Mouse (Mus musculus) brain, embryonic 18.5 days (tissue): ENCODE data around the gene Zfp941.

Experiments
- DNase-seq: peaks from one replicate; pipeline ENCODE4 v3.0.0-alpha.2; 2012; ENCODE audit warnings: low read depth, low spot score

The Zfp941 gene

DNA sequence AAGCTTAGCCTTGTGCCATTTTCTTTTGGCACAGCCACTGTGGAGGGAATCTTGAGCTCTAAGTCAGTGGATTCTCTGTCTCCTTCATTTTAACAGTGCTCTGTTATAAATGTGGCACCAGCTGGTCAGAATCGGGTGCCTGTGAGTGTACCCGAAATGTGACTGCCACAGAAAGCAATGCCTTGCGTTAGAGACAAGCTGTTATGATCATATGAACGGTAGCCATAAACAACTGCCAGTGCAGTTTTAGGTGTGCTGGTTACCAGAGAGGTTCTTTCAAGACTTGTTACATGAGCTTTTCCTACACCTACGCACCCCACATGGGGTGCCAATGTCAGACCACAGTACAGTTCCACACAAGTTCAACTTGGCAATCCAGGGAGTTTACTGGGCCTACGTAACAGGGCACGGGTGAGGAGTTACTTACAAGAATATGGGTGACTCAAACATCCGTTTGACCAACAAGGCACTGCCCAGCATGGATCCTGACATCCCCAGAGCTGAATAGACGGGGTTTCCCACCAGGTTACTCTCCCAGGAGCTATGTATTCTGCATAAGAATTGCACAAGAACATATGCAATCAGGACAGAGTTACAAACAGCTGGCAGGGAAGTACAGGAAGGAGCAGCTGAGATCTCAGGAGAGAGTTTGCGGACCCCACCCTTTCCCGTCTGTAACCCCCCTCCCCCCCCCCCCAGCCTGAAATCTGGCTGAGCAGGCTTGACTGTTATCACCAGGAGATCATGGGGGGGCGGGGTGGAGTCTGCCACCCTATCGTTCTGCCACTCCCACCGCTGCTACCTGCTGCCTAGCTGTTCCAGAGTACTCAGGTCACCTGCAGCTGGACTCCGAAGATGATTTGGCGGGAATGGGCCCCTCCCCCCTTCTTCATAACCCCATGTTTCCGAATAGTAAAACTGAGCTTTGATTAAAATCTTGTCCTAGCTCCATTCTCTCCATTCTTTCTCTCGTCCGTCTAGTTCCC is 19.1 kb upstream of the Zfp941 start:
- no peak for DNase-seq

DNA sequence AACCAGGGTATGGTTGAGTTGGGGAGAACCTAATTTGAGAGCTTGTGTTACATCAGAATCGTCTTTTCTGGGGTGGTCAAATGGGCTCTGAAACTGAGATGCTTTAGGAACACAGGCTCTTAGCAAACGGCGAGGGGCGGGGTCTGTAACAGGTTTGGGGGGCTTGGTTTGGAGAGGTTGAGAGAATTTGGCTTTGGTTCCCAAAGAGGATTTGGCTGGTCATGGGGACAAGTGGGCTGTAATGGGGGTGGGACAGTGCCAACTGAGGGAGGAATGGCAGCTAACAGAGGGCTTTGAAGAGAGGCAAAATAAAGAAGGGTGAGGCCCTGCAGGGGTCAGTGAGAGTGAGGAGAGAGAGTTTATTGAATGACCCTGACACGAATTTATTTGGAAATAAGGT is 17.6 kb upstream of the Zfp941 start:
- DNase-seq, result no peak

DNA sequence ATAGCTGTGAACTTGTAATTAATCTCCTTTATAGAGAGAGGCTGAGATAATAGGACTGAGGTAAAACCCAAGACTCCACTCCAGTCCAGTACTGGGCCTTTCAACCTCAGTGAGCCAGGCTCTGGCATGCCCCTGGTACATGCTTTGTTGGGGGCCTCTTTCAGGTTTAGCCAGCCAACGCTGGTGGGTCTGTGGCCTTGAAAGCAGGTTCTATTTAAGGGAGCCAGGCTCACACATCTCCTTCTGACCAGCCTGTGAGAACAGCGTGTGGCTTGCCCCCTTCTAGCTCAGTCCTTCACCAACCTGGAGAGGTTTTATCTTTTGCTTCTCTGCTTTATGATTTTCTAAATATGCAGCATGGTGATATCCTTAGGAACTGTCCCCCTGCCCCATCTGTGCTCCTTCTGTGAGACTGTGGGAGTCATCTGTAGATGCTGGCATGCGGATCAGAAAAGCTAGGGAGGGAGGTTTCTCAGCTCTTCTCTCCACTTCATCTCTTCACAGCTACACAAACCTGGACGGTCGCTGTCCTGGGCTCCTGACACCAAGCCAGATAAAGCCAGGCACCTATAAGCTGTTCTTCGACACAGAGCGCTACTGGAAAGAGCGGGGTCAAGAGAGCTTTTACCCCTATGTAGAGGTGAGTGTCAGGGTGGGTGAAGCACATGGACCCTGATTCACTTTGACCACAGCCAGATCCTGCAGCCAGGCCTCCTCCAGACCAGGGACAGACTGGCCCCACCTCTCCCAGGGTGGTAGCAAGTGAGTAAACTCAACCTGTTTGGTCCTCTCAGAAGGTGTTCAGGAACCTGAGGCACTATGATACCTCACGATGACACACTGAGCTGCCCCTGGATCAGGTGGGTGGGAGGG is 14.5 kb upstream of the Zfp941 start:
- no peak for DNase-seq

DNA sequence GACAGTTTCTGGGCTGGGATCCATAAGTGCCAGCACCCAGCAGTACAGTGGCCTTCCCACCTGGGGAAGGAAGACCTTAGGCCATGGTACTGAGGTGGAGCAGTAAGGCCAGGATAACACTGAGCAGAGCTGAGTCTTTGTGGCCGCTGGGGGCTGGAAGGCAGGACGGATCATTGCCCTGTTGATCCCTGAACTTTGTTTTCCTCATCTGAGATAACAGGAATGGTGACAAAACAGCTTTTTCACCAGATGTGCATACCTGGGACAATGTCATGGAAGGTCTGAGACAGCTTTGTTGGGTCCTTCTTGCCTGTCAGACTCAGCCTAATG is 13.7 kb upstream of the Zfp941 start:
- no peak for DNase-seq

DNA sequence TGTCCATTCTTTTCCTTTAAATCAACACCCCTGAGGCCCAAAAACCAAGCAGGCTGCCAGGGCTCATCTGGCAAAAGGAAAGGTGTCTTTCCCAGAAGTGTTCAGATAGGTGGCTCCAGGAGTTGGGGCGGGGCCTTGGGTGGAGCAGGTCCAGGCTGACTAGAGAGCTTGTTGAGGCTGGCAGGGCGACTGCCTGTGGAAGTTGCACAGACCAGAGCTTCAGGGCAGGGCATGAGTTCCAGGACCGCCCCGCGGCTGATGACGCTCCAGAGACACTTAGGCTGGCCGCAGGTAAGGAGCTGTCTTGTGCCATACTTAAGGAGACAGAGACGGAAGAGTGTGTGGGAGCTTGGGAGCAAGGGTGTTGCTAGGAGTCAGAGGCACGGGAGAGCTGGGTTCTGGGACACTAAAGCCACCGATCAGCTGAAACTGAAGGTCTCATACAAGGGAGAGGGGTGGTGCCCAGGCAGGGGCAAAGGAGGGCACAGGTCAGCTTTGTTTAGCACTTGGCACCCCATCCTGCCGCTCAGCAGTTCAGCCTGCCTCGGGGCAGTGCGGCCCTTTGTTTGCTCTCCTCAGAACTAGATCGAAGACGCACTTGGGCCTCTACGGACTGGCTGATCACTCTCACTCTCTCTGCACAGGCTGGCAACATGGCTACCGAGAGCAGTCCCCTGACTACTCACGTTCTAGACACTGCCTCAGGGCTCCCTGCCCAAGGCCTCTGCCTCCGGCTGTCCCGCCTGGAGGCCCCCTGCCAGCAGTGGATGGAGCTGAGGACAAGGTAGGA is 13.2 kb upstream of the Zfp941 start, which contains the start of gene Urah:
Gene Urah (plus strand): TSS at position 51 of the 790 bp plus-strand sequence.
- DNase-seq, result no peak

GRCm38 (mm10) chr7:140833341-140833740 is 11.4 kb upstream of the Zfp941 start:
- no peak for DNase-seq

DNA sequence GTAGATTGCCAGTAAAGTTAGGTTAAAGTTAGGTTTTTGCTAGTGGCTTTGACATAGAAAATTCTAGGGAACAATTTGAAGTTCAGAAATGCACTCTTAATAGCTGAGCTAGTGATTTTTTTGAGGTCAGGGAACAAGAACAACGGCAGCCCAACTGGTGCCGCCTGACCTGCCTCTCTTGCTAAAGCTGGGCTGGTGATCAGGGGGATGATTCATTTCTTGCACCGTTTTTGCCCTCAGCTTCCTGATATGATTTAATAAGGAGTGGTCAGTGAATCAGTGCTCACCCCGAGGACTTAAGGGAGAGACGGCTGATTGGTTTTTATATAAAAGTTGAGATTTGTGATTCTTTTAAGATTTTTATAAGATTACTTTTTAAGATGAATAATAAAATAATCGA is 9.5 kb upstream of the Zfp941 start:
- no peak for DNase-seq

DNA sequence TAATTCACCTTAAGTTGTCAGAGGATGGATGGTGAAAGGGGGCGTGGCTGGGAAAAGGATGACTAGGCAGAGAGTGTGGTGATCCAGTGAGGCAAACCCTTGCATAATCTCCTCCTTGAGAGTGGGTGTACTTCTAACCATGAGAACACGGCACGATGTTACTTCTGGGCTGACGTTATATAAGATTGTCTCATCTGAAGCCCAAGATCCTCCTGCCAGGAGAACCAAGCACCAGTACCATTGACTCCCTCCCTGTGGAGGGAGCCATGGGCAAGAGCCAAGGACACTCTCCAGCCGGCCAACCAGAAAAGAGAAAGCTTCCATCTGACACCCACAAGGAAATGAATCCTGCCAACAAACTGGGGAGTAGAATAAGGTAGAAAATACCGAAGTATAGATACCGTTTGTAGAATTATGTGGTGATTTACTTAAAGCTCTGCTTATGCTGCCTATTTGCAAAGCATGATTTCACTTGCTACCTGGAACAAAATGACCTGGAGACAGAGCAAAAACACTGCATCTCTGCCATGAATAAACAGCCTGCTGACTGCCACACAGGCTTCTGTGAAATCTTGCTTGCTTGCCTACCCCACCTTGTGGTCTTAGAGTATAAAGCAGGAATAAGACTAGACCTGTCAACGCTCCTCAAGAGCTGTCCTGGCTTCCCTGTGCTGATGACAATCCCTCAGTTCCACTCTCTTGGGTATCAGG is 6.3 kb upstream of the Zfp941 start:
- DNase-seq, result no peak

- no peak for DNase-seq
Measured at GRCm38 (mm10) chr7:140822731-140823130, 753 bp upstream of the Zfp941 start.

DNA sequence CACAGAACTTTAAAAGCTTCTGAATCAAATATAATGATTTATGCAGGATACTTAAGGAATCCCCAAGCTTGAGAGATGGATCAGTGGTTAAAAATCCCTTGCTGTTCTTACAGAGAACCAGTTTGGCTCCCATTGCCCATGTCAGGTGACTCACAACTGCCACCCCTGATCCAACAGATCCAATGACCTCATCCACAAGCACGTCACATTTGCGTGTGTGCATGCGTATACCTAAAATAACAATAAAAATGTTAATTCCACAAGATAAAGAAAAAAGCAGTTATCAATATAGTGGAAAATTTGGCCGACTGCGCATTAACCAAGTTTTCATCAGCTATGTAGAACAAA is 699 bp downstream of the Zfp941 start:
- no peak for DNase-seq

- no peak for DNase-seq
Measured at GRCm38 (mm10) chr7:140820173-140820572, 1.8 kb downstream of the Zfp941 start.

- DNase-seq, result no peak
Measured at GRCm38 (mm10) chr7:140812850-140813249, 9.1 kb downstream of the Zfp941 start.

DNA sequence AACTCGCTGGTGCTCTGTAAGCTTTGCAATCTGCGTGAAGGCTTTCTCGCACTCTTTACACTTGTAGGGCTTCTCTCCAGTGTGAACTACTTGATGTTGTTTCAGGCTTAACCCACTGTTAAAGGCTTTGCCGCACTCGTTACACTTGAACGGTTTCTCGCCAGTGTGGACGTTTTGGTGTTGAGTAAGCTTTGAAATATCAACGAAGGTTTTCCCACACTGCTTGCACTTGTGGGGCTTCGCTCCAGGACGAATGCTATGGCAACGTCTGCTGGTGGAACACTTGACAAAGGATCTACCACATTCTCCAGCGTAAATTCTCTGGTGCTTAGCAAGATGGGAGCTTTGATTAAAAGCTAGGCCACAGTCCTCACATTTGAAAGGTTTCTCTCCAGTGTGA is 10.3 kb downstream of the Zfp941 start:
- no peak for DNase-seq

DNA sequence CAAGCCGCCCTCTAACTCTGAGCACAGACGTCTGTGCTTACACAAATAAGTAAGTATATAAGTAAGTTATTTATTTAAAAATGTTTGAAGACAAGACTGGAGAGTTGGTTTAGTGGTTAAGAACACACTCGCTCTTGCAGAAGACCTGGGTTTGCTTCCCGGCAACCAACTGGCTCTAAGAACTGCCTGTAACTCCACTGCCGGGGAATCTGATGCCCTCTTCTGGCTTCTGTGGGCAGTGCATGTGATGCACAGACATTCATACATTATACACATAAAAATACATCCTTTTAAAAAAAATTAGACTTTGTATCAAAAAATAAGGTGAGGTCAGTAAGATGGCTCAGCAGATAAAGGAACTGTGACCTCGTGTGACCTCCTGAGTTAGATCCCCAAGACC is 11.5 kb downstream of the Zfp941 start:
- DNase-seq, result no peak

- no peak for DNase-seq
Measured at GRCm38 (mm10) chr7:140805704-140806103, 16.3 kb downstream of the Zfp941 start.

GRCm38 (mm10) chr7:140802629-140803028 is 19.3 kb downstream of the Zfp941 start:
- no peak for DNase-seq

GRCm38 (mm10) chr7:140798212-140798611 is 23.8 kb downstream of the Zfp941 start:
- no peak for DNase-seq

GRCm38 (mm10) chr7:140797619-140798018 is 24.4 kb downstream of the Zfp941 start:
- no peak for DNase-seq

GRCm38 (mm10) chr7:140793541-140793940 is 28.4 kb downstream of the Zfp941 start:
- DNase-seq, result no peak

DNA sequence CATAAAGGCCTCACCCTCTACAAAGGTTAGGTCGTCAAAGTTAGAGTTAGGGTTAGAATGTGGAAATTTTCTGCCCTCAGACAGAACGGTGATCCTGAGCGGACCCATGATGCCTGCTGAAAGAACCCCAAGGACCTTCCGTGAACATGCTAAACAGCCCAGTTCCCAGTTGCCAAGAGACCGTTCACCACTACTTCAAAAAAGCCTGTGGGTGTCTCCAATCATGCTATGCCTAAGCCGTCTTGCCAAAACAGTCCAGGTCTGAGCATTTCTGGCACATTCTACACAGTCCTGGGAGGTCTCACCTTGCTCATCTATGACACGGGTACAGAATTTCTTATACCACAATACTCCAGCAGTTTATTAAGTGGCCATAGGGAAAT is 33.9 kb downstream of the Zfp941 start:
- DNase-seq, result no peak

- no peak for DNase-seq
Measured at GRCm38 (mm10) chr7:140787406-140788052, 34.4 kb downstream of the Zfp941 start, which contains the start of gene Syce1. Gene Syce1, minus strand, starts transcription at chr7:140787852.
